Mouse (Mus musculus): Measurements from ENCODE around the gene 4933428G20Rik. TPM values are rescaled to one million over a fixed set of nuclear protein-coding genes. Genes with fewer than 3 reads are reported as not detected.

The 4933428G20Rik gene
- polyA plus RNA-seq, 1 experiment from 2014 or later = 0.20 TPM

GRCm38 (mm10) chr11:97502846-97503245, 2.7 kb upstream of the 4933428G20Rik start:
- peaks cover 9% of the 10 kb centered on the region for H3K4me1 ChIP-seq (replicated peaks; ENCODE audit: control insufficient read depth, insufficient read depth, low read length)
- H3K27ac ChIP-seq (ENCODE audit: low read depth, low read length) = no peak overlapping the region
- 79% methylated on average over 4 of the region's 4 CpGs for WGBS
- ATAC-seq (ENCODE audit: low FRiP score) = no peak
- no peak overlapping the region for H3K4me3 ChIP-seq (ENCODE audit: low read depth, low read length)
- H3K9me3 ChIP-seq (ENCODE audit: control insufficient read depth, low read length) = no peaks in the 10 kb centered on the region
- H3K9ac ChIP-seq (ENCODE audit: low read depth, low read length) = no peak overlapping the region
- no peak overlapping the region for H3K4me2 ChIP-seq (replicated peaks; ENCODE audit: low read depth, low read length)
- H3K27me3 ChIP-seq (ENCODE audit: control insufficient read depth, insufficient read depth, low read length) = peaks cover 42% of the 10 kb centered on the region
- DNase-seq (ENCODE audit: low spot score) = no peak
- no peaks in the 10 kb centered on the region for H3K36me3 ChIP-seq (ENCODE audit: control insufficient read depth, insufficient read depth, low read length)

GRCm38 (mm10) chr11:97502383-97502782, 2.2 kb upstream of the 4933428G20Rik start:
- no peak for DNase-seq (ENCODE audit: low spot score)
- H3K36me3 ChIP-seq (ENCODE audit: control insufficient read depth, insufficient read depth, low read length) = no peaks in the 10 kb centered on the region
- H3K4me1 ChIP-seq (replicated peaks; ENCODE audit: control insufficient read depth, insufficient read depth, low read length) = peaks cover 9% of the 10 kb centered on the region
- peaks cover 44% of the 10 kb centered on the region for H3K27me3 ChIP-seq (ENCODE audit: control insufficient read depth, insufficient read depth, low read length)
- no peak overlapping the region for H3K27ac ChIP-seq (ENCODE audit: low read depth, low read length)
- no peaks in the 10 kb centered on the region for H3K9me3 ChIP-seq (ENCODE audit: control insufficient read depth, low read length)
- no peak overlapping the region for H3K9ac ChIP-seq (ENCODE audit: low read depth, low read length)
- no peak overlapping the region for H3K4me3 ChIP-seq (ENCODE audit: low read depth, low read length)
- no peak overlapping the region for H3K4me2 ChIP-seq (replicated peaks; ENCODE audit: low read depth, low read length)
- no peak for ATAC-seq (ENCODE audit: low FRiP score)
- WGBS = 37% methylated on average over 9 of the region's 9 CpGs

GRCm38 (mm10) chr11:97500720-97501448, 744 bp upstream of the 4933428G20Rik start:
- Histone ChIP-seq H3K27ac (ENCODE audit: low read depth, low read length) (no peak overlapping the region), H3K27me3 (ENCODE audit: control insufficient read depth, insufficient read depth, low read length) (peaks cover 44% of the 10 kb centered on the region), H3K9ac (ENCODE audit: low read depth, low read length) (peak overlapping the region; percentile 53), H3K4me1 (replicated peaks; ENCODE audit: control insufficient read depth, insufficient read depth, low read length) (peaks cover 9% of the 10 kb centered on the region), H3K4me3 (ENCODE audit: low read depth, low read length) (peak overlapping the region; percentile 38), H3K36me3 (ENCODE audit: control insufficient read depth, insufficient read depth, low read length) (no peaks in the 10 kb centered on the region), H3K9me3 (ENCODE audit: control insufficient read depth, low read length) (no peaks in the 10 kb centered on the region), H3K4me2 (replicated peaks; ENCODE audit: low read depth, low read length) (peak overlapping the region; percentile 80)
- no peak for ATAC-seq (ENCODE audit: low FRiP score)
- DNase-seq (ENCODE audit: low spot score) = no peak
- 9% methylated on average over 46 of the region's 51 CpGs for WGBS

DNA sequence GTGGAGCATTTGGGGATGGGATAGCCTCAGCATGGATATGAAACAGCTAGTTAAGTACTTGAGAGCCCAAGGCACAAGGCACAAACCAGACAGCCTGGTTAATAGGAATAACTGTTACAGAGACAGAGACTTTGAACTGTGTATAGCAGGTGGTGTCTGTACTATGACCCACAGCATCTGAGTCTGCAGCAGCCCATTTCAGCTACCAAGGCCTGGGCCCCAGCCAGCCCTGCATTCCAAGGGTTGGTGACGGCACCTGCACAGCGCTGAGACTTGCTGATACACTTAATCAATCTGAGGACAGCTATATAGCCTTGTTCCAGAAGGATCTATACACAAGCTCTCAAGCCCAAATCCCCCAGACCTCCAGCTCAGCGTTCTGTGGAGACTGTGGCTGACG, 2.6 kb downstream of the 4933428G20Rik start:
- no peak for DNase-seq (ENCODE audit: low spot score)
- H3K27me3 ChIP-seq (ENCODE audit: control insufficient read depth, insufficient read depth, low read length) = peaks cover 44% of the 10 kb centered on the region
- H3K4me2 ChIP-seq (replicated peaks; ENCODE audit: low read depth, low read length) = no peak overlapping the region
- H3K27ac ChIP-seq (ENCODE audit: low read depth, low read length) = no peak overlapping the region
- H3K9me3 ChIP-seq (ENCODE audit: control insufficient read depth, low read length) = no peaks in the 10 kb centered on the region
- no peak for ATAC-seq (ENCODE audit: low FRiP score)
- H3K4me3 ChIP-seq (ENCODE audit: low read depth, low read length) = no peak overlapping the region
- H3K9ac ChIP-seq (ENCODE audit: low read depth, low read length) = no peak overlapping the region
- peaks cover 9% of the 10 kb centered on the region for H3K4me1 ChIP-seq (replicated peaks; ENCODE audit: control insufficient read depth, insufficient read depth, low read length)
- H3K36me3 ChIP-seq (ENCODE audit: control insufficient read depth, insufficient read depth, low read length) = no peaks in the 10 kb centered on the region
- WGBS = 97% methylated on average over 4 of the region's 4 CpGs

- DNase-seq (ENCODE audit: low spot score) (no peak), ATAC-seq (ENCODE audit: low FRiP score) (no peak)
Observed at GRCm38 (mm10) chr11:97492836-97493235, 7.3 kb downstream of the 4933428G20Rik start.

DNA sequence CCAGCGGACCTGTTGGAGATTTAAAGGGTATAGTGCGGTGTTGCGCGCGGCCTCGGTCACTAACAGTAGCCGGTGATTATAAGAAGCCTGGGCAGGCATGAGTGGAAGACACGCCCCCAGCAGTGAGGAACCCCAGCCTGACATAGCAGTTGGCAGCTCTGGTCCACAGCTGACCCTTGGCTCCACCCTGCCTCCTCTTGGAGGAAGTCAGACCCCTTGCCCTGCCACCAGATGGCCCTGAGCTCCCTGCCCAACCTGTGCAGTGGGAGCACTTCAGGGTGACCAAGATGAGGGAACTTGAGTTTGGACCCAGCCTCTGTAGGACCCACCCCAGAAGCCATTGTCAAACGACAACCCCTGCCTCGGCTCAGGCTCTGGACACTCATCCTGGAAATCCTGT, 8.5 kb downstream of the 4933428G20Rik start:
- DNase-seq (ENCODE audit: low spot score) (no peak), ATAC-seq (ENCODE audit: low FRiP score) (no peak)
- Histone ChIP-seq H3K9me3 (ENCODE audit: control insufficient read depth, low read length) (no peaks in the 10 kb centered on the region), H3K27me3 (ENCODE audit: control insufficient read depth, insufficient read depth, low read length) (no peaks in the 10 kb centered on the region), H3K4me3 (ENCODE audit: low read depth, low read length) (no peak overlapping the region), H3K27ac (ENCODE audit: low read depth, low read length) (no peak overlapping the region), H3K36me3 (ENCODE audit: control insufficient read depth, insufficient read depth, low read length) (no peaks in the 10 kb centered on the region), H3K4me2 (replicated peaks; ENCODE audit: low read depth, low read length) (no peak overlapping the region), H3K9ac (ENCODE audit: low read depth, low read length) (no peak overlapping the region), H3K4me1 (replicated peaks; ENCODE audit: control insufficient read depth, insufficient read depth, low read length) (no peaks in the 10 kb centered on the region)
- 75% methylated on average over 10 of the region's 10 CpGs for WGBS

More at GRCm38 (mm10) chr11:97492836-97493235, 7.3 kb downstream of the 4933428G20Rik start:
- 84% methylated on average over 3 of the region's 3 CpGs for WGBS
- H3K4me3 ChIP-seq (ENCODE audit: low read depth, low read length) = no peak overlapping the region
- no peak overlapping the region for H3K4me2 ChIP-seq (replicated peaks; ENCODE audit: low read depth, low read length)
- no peak overlapping the region for H3K9ac ChIP-seq (ENCODE audit: low read depth, low read length)
- H3K27me3 ChIP-seq (ENCODE audit: control insufficient read depth, insufficient read depth, low read length) = peaks cover 2% of the 10 kb centered on the region; the same call in 1 of the 2 replicates
- no peaks in the 10 kb centered on the region for H3K36me3 ChIP-seq (ENCODE audit: control insufficient read depth, insufficient read depth, low read length)
- no peaks in the 10 kb centered on the region for H3K4me1 ChIP-seq (replicated peaks; ENCODE audit: control insufficient read depth, insufficient read depth, low read length)
- no peaks in the 10 kb centered on the region for H3K9me3 ChIP-seq (ENCODE audit: control insufficient read depth, low read length)
- H3K27ac ChIP-seq (ENCODE audit: low read depth, low read length) = no peak overlapping the region

DNA sequence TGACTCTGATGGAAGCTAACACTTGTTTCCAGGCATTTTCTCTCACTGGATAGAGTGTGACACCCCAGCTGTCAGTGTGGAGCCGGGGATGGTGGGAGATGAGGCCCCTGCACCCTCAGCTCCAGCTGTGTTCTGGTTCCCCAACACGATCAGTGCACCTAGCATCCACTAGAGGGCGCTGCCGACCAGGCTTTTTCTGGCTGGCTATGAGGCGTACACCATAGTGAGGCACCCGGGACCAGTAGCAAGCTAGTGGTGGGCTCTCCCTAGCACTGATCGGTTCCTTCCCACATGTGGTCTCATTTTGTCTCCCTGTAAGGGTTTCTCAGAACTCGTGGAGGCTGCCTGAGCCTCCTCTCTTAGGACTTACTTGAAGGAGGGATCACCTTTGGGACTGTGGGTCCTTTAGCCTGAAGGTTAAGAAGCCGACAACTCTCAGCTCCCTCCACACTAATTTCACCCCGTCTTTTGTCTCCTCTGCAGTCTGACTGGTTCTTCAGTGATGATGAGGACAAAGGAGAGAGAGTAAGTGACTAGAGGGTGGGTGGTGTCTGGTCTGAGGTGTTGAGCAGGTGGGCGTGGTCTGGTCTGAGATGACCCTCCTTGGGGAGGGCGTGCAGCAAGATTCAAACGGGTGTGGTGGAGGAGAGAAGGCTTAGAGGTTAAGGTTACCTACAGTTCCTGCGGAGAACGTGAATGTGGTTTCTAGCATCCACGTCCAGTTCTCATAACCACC, 10.4 kb downstream of the 4933428G20Rik start:
- peak; percentile 43; the same call in 1 of the 2 replicates for ATAC-seq (ENCODE audit: low FRiP score)

DNA sequence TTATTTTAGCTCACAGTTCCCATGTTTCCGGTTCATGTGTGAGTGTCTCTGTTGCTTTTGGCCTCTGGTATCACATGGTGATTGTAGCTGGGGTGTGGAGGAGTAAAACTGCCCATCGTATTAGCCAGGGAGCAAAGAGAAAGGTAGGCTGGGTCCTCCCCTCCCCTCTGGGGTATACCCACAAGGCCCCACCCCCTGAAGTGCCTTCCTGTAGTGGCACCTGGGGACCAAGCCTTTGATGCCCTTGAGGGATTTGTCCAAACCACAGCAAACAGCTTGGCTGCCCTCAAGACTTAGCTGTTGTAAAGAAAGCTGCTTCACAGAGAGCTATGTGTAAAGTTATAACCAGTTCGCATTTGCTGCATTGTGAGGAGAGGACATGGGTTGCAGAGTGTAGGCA, 12.5 kb downstream of the 4933428G20Rik start:
- H3K9ac ChIP-seq (ENCODE audit: low read depth, low read length) = no peak overlapping the region
- no peaks in the 10 kb centered on the region for H3K36me3 ChIP-seq (ENCODE audit: control insufficient read depth, insufficient read depth, low read length)
- DNase-seq (ENCODE audit: low spot score) = no peak
- H3K9me3 ChIP-seq (ENCODE audit: control insufficient read depth, low read length) = no peaks in the 10 kb centered on the region
- H3K4me3 ChIP-seq (ENCODE audit: low read depth, low read length) = no peak overlapping the region
- H3K27me3 ChIP-seq (ENCODE audit: control insufficient read depth, insufficient read depth, low read length) = no peaks in the 10 kb centered on the region
- ATAC-seq (ENCODE audit: low FRiP score) = no peak
- WGBS = 73% methylated on average over 3 of the region's 3 CpGs
- no peak overlapping the region for H3K4me2 ChIP-seq (replicated peaks; ENCODE audit: low read depth, low read length)
- H3K4me1 ChIP-seq (replicated peaks; ENCODE audit: control insufficient read depth, insufficient read depth, low read length) = no peaks in the 10 kb centered on the region
- H3K27ac ChIP-seq (ENCODE audit: low read depth, low read length) = no peak overlapping the region

More for the DNA sequence above, 10.4 kb downstream of the 4933428G20Rik start:
- WGBS = 26% methylated on average over 16 of the region's 16 CpGs
- no peak overlapping the region for H3K4me3 ChIP-seq (ENCODE audit: low read depth, low read length)
- no peaks in the 10 kb centered on the region for H3K4me1 ChIP-seq (replicated peaks; ENCODE audit: control insufficient read depth, insufficient read depth, low read length)
- DNase-seq (ENCODE audit: low spot score) = peak; percentile 91
- H3K27ac ChIP-seq (ENCODE audit: low read depth, low read length) = no peak overlapping the region
- no peak overlapping the region for H3K4me2 ChIP-seq (replicated peaks; ENCODE audit: low read depth, low read length)
- H3K27me3 ChIP-seq (ENCODE audit: control insufficient read depth, insufficient read depth, low read length) = no peaks in the 10 kb centered on the region
- no peaks in the 10 kb centered on the region for H3K36me3 ChIP-seq (ENCODE audit: control insufficient read depth, insufficient read depth, low read length)
- no peak overlapping the region for H3K9ac ChIP-seq (ENCODE audit: low read depth, low read length)
- no peaks in the 10 kb centered on the region for H3K9me3 ChIP-seq (ENCODE audit: control insufficient read depth, low read length)
